Mouse (Mus musculus) CD8-positive naive resting alpha-beta T cell, adult 2 months (primary cell): ENCODE data around the gene Rgs8.
A peak's percentile ranks its signal among the peaks of the same experiment; 100 is the strongest.

Experiments used
- DNase-seq, 2 experiments: peaks; one replicate each; pipeline ENCODE4 v3.0.0; 2022; ENCODE audit warnings: low read depth in 2 of 2, low spot score in 2 of 2

The Rgs8 gene

DNA sequence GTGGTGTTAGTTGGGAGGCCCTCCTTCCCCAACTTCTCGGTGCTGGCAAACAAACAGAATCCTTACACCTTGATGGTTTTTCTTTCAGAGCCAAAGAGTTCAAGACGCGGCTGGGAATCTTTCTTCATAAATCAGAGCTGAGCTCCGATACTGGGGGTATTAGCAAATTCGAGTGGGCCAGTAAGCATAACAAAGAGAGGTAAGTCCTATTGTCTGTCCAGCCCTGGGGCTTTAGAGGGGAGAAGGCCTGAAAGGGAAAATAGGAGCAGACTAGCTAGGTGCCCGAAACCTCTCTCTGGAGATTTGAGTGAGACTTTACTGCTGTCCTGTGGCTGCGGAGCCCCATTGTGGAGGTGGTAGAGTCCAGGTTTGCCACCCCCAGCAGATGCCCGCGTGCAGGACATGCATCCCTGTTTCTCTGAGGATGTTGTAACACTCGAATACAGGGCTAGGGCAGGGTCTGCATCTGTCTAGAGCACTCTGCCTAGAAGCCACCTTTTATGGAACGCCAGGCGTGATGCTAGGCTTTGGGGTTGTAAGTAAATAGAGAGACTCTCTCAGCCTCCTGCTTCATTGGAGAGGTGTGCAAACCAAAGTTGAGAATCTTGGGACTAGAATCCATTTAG lies 88.1 kb downstream of the Rgs8 start:
- no peak for DNase-seq

DNA sequence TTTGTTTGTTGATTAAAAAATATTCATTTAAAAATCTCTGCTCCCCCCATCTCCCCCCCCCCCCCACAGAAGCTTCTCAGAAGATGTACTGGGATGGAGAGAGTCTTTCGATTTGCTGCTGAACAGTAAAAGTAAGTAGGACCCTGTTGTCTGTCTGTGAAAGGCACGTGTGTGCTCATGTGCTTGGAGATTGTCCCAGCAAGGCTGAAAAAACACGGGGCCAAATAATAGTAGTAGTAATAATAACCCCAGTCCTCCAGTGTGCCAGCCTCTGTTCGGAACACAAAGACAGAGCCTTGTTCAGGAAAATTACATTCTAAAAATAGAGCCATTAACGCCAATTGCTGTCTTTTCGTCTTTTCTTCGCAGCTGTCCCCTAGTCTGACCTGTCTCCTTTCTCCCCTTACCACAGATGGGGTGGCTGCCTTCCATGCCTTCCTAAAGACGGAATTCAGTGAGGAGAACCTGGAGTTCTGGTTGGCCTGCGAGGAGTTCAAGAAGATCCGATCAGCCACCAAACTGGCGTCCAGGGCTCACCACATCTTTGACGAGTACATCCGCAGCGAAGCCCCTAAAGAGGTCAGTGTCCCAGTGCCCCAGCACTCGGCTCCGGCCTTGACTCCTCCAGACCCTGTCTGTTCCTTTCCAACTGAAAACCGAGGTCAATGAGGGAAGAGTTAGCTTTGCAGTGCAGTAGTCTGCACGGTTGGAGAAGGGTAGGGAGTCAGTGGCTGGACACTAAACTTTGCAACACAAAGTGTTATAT lies 88.9 kb downstream of the Rgs8 start:
- no peak for DNase-seq

DNA sequence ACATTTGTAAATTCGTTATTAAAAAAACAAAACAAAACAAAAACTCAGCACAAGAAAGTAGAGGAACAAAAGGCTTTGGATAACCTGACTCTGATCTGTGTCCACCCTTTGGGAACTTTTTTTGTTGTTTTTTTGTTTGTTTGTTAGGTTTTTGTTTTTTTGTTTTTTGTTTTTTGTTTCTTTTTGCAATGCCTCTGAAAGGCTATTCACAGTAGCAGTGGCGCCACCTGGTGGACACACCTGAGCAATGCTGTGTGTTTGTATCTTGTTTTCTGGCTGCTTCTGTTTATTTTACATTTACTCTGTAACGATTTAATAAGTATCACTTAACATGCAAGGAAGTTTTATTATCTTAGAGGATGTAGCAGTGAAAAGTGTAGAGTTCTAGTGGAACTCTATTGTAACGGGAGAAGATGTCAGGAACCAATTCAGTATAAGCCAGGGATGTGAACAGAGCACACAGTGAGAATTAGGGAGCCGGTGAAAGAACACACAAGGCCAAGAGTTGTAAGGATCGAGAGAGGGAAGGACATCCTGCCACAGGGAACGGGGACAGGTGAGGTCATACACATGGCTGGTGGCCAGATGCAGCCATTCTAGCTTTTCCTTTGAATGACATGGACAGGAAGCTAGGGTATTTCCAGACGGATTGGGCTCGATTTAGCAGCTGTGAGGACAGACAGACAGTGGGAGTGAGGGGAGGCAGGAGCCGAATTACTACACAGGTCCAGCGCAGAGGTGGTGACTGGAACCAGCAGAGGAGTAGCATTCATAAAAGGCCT lies 89.7 kb downstream of the Rgs8 start:
- peak; percentile 60 to 65 for DNase-seq

DNA sequence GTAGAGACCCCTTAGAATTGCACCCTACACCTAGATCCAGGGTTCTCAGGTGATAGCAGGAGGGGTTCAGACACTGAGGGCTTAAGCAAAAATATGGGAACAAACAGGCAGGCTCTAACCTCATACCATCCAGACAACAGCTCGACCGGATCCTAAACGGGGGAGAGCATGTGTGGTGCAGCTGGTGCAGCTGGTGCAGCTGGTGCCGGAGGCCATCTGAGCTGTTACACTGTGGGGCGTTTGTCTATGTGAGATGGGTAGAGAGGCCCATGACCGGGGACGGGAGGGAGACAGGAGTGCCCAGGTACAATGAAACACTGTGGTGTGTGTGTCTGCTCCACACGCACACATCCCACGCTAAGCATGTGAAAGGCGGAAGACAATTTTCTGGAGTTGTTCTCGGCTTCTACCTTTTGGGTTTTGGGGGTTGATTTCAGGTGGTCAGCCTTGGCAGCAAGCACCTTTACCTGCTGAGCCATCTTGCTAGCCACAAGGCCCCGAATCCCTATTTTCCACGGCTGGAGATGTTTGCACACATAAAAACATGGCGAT lies 93.4 kb downstream of the Rgs8 start:
- no peak for DNase-seq

DNA sequence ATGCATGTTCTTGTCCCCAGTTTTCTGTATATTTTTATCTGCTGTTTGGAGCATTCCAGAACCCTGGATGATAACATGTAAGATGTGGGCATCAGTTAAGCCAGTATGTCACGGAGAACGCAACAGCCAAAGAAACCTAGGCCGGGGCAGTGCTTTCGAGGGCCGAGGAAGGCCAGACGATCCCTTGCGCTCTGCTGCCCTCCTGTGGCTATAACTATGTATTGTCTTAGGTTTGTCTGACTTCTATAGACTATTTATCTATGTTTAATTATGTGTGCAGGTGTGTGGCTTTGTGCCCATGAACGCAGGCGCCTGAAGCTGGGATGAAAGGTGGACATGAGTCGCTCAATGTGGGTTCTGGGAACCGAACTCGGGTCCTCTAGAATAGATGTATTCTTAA lies 93.9 kb downstream of the Rgs8 start:
- DNase-seq: peak; percentile 63 to 73

DNA sequence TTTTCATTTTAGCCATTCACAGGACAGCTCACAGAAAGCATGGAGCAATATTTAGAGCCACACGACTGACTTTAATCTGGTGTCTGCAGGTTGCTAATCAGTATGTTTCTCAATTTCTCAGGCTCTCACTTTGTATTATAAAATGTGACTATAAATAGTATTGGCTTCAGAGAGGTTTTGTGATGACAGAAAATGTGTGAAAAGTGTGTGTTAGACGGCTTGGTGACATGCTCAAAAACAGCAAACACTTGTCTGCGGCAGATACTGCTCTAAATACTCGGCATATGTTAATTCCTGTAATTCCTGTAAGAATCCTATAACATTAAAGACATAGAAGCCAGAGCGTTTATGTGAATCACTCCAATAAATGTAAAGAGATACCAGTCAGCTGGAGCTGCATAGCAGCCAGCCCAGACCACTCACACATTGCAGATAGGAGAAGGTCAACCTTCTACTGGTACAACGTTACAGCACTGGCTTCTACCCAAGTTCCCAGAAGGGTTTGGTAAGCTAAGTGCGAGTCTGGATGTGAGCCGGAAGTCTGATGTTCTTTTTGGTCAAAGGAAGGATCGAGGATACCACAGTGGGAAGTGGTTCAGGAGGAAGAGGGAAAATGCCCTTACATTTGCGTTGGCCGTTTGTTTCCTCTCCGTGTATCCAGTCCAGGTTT lies 95.2 kb downstream of the Rgs8 start:
- no peak for DNase-seq

DNA sequence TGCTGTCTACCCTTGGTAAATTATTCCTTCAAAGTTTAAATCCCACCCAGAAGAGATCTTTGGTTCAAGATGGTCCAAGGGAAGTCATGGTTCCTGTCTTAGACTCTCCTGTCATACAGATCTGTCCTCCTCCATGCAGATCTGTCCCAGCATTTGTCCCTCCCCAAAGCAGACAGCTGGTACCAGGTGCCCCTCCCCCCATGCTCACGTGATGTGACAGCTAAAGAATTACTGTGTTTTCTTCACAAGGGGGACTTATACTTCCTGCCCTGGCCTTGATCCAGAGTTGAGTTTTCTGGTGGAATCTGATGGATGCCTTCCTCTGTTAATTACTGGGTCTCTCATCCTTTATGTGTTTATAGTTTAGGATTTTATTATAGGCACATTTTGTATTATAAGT lies 95.7 kb downstream of the Rgs8 start:
- DNase-seq: peak; percentile 45 to 58

DNA sequence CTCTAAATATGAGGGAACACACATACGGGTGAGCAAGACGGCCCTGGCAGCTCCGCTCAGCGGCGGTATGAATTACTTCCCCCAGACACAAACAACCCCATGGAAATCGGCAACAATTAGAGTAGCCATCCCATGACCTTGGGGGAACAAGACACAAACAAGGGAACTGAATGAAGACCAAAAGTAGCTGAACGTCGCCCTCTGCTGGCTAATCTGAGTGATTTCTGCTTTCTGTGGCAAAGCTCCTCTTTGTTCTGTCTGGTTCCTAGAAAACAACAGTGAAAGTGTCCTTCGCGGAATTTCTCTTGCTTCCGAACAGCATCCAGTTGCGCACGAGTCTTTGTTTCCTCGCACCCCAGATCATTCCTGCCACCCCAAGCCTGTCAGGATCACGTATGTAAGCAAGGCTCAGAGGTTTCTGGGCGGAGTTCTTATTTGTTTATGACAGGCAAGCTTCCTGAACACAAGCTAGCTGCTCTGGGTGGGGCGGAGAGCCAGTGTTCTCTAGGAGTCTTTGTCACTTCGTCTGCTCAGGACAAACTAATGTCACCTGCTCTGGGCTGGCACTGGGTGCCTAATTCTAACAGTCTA lies 96.5 kb downstream of the Rgs8 start, which contains the start of gene Rnasel:
Gene Rnasel (plus strand): TSS at position 216 of the 591 bp plus-strand sequence.
- peak; percentile 65 to 76 for DNase-seq
